Mouse (Mus musculus) stomach, postnatal 0 days (tissue): ENCODE measurements around the gene Tigd4. TPM values are rescaled to one million over a fixed set of nuclear protein-coding genes. Genes with fewer than 3 reads are reported as not detected.

Source experiments
- ATAC-seq: fragments of 200-750 bp; cut with Nextera tagmentation; 2 replicates; pipeline ENCODE4 v1.8.0; 2017; ENCODE audit not compliant: low FRiP score, low TSS enrichment
- DNase-seq: peaks from one replicate; pipeline ENCODE4 v3.0.0-alpha.2; 2016; ENCODE audit warnings: low spot score
- H3K27ac ChIP-seq: fragments of 300-500 bp; sonication (generic); replicated peaks from 2 replicates; pipeline ENCODE4 v1.5.1; 2014; ENCODE audit warnings: mild to moderate bottlenecking, control low read depth
- H3K27me3 ChIP-seq: fragments of 300-500 bp; sonication (generic); 2 replicates; pipeline ENCODE4 v1.6.1; 2014; ENCODE audit warnings: low read length; ENCODE audit not compliant: control insufficient read depth, insufficient read depth
- H3K36me3 ChIP-seq: fragments of 300-500 bp; sonication (generic); 2 replicates; pipeline ENCODE4 v1.6.1; 2014; ENCODE audit warnings: low read length, mixed read lengths; ENCODE audit not compliant: control insufficient read depth, insufficient read depth
- H3K4me1 ChIP-seq: fragments of 300-500 bp; sonication (generic); replicated peaks from 2 replicates; pipeline ENCODE4 v1.6.1; 2014; ENCODE audit warnings: antibody characterized with exemption; ENCODE audit not compliant: control insufficient read depth, insufficient read depth
- H3K4me2 ChIP-seq: fragments of 300-500 bp; sonication (generic); replicated peaks from 2 replicates; pipeline ENCODE4 v1.6.1; 2014; ENCODE audit warnings: low read depth, mild to moderate bottlenecking, control low read depth, moderate library complexity
- H3K4me3 ChIP-seq: fragments of 300-500 bp; sonication (generic); 2 replicates; pipeline ENCODE4 v1.5.1; 2014; ENCODE audit warnings: low read depth, low read length, control low read depth
- H3K9ac ChIP-seq: fragments of 300-500 bp; sonication (generic); 2 replicates; pipeline ENCODE4 v1.6.1; 2014; ENCODE audit warnings: mild to moderate bottlenecking, low read length, control low read depth, mixed read lengths
- H3K9me3 ChIP-seq: fragments of 300-500 bp; sonication (generic); 2 replicates; pipeline ENCODE4 v1.6.1; 2016; ENCODE audit warnings: low read length; ENCODE audit not compliant: control insufficient read depth
- CTCF ChIP-seq: IDR thresholded peaks from 2 replicates; pipeline ENCODE4 v1.5.1; 2016; ENCODE audit warnings: antibody characterized with exemption, low read depth, mild to moderate bottlenecking, moderate library complexity
- EP300 ChIP-seq: optimal IDR thresholded peaks from 2 replicates; pipeline ENCODE3; 2016; ENCODE audit warnings: antibody characterized with exemption
- WGBS: fragments of 180-500 bp; shearing (Covaris S2); extraction: QIAGEN DNeasy Blood & Tissue Kit; methylation state at CpG from one replicate; pipeline ENCODE4 v1.1.7; 2014; 5-methylcytosine and 5-hydroxymethylcytosine counted together
- polyA plus RNA-seq: library from polyadenylated mRNA; unstranded; fragments of >200 nt; fragmentation: Nextera tagmentation; extraction: Ambion mirVana; gene quantifications from 2 replicates; pipeline ENCODE4 v1.2.1, GENCODE M21; 2015

The Tigd4 gene
- polyA plus RNA-seq, 1 experiment from 2014 or later, result 0.15 TPM

DNA sequence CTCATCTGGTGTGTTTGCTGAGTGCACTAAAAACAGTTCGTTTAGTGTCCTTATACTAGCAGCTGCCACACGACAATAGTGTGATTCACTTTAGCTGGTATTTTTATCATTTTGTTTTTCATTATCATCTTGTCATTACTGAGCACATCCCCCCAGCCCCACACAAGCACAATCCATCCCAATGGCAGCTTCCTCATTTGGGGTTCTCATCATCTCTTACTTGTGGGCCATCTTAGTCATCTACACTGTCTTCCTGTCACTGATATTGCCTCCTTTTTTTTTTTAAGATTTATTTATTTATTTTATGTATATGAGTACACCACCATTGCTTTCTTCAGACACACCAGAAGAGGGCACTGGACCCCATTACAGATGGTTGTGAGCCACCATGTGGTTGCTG is 25.3 kb downstream of the Tigd4 start:
- no peak for DNase-seq
- WGBS, result 90% methylated on average over 2 of the region's 2 CpGs

GRCm38 (mm10) chr3:84619056-84619455 is 25.7 kb downstream of the Tigd4 start:
- TF ChIP-seq CTCF, result no peak
- TF ChIP-seq EP300, result no peak
- 68% methylated on average over 7 of the region's 7 CpGs for WGBS
- H3K9me3 ChIP-seq, result no peaks in the 10 kb centered on the region
- peak overlapping the region; percentile 49; the same call in 1 of the 2 replicates for H3K27ac ChIP-seq
- ATAC-seq (peak; percentile 92), DNase-seq (peak; percentile 57)
- H3K4me2 ChIP-seq, result no peak overlapping the region
- no peak overlapping the region for H3K4me3 ChIP-seq
- no peaks in the 10 kb centered on the region for H3K4me1 ChIP-seq
- no peak overlapping the region for H3K9ac ChIP-seq
- no peaks in the 10 kb centered on the region for H3K36me3 ChIP-seq
- H3K27me3 ChIP-seq, result no peaks in the 10 kb centered on the region

More for the DNA sequence above, 25.3 kb downstream of the Tigd4 start:
- Histone ChIP-seq H3K27ac (peak overlapping the region; percentile 49; the same call in 1 of the 2 replicates), H3K4me3 (no peak overlapping the region), H3K36me3 (no peaks in the 10 kb centered on the region), H3K4me2 (no peak overlapping the region), H3K27me3 (no peaks in the 10 kb centered on the region), H3K4me1 (no peaks in the 10 kb centered on the region), H3K9ac (no peak overlapping the region), H3K9me3 (no peaks in the 10 kb centered on the region)
- ATAC-seq, result no peak
- TF ChIP-seq CTCF, result 0 out of 2 replicates have a peak, but pooled peaks have one; percentile 16
- no peak for TF ChIP-seq EP300

GRCm38 (mm10) chr3:84619725-84620124 is 26.4 kb downstream of the Tigd4 start:
- peak; percentile 59 for ATAC-seq
- WGBS, result 61% methylated on average over 6 of the region's 6 CpGs

GRCm38 (mm10) chr3:84622026-84622425 is 28.7 kb downstream of the Tigd4 start:
- Histone ChIP-seq H3K27me3 (no peaks in the 10 kb centered on the region), H3K9me3 (no peaks in the 10 kb centered on the region), H3K9ac (no peak overlapping the region), H3K4me2 (no peak overlapping the region), H3K4me3 (no peak overlapping the region), H3K4me1 (no peaks in the 10 kb centered on the region), H3K27ac (no peak overlapping the region), H3K36me3 (no peaks in the 10 kb centered on the region)
- DNase-seq (no peak), ATAC-seq (no peak)
- WGBS, result 42% methylated on average over 3 of the region's 3 CpGs
- no peak for TF ChIP-seq CTCF
- TF ChIP-seq EP300, result no peak

More at GRCm38 (mm10) chr3:84619725-84620124, 26.4 kb downstream of the Tigd4 start:
- Histone ChIP-seq H3K4me2 (no peak overlapping the region), H3K4me1 (no peaks in the 10 kb centered on the region), H3K36me3 (no peaks in the 10 kb centered on the region), H3K9ac (no peak overlapping the region), H3K27me3 (no peaks in the 10 kb centered on the region), H3K9me3 (no peaks in the 10 kb centered on the region), H3K4me3 (no peak overlapping the region), H3K27ac (0 out of 2 replicates have a peak overlapping the region, but pooled peaks have one; percentile 49)
- DNase-seq, result no peak
- TF ChIP-seq CTCF (no peak), EP300 (no peak)

DNA sequence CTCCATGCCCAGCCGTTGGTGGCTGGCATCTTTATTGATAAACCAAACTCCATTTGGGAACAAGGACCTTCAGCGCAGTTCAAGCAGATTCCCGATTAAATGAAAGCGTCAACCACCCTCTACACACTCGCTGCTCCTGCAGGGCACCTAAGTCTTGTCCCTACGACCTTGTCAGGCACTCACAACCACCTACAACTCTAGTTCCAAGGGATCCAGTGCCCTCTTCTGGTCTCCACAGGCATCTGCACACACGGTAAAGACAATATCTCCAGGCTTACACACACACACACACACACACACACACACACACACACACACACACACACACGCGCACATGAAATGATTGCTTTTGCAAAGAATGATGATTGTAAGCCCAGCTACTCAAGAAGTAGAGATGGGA is 38.2 kb downstream of the Tigd4 start:
- no peaks in the 10 kb centered on the region for H3K9me3 ChIP-seq
- ATAC-seq (no peak), DNase-seq (no peak)
- H3K4me3 ChIP-seq, result no peak overlapping the region
- no peak overlapping the region for H3K27ac ChIP-seq
- TF ChIP-seq EP300 (no peak), CTCF (no peak)
- WGBS, result 98% methylated on average over 9 of the region's 9 CpGs
- no peaks in the 10 kb centered on the region for H3K27me3 ChIP-seq
- H3K4me1 ChIP-seq, result no peaks in the 10 kb centered on the region
- H3K36me3 ChIP-seq, result no peaks in the 10 kb centered on the region
- H3K9ac ChIP-seq, result no peak overlapping the region
- no peak overlapping the region for H3K4me2 ChIP-seq

DNA sequence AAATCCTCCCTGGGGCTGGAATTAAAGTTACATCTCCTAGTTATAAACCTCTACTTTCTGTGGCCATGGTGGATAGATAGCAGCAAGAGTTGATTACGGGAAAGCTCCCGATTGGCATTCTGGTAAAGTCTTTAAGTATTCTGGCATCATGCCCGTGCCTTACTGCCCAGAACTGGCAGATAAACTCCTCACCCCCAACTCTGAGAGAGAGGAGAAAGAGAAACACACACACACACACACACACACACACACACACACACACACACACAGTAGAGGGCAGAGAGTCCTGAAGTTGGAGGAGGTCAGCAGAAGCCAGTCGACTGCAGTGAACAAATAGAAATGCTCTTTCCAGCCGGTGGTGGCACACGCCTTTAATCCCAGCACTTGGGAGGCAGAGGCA is 43.7 kb downstream of the Tigd4 start:
- Histone ChIP-seq H3K4me1 (no peaks in the 10 kb centered on the region), H3K4me3 (no peak overlapping the region), H3K9me3 (no peaks in the 10 kb centered on the region), H3K36me3 (no peaks in the 10 kb centered on the region), H3K9ac (no peak overlapping the region), H3K4me2 (no peak overlapping the region), H3K27me3 (no peaks in the 10 kb centered on the region), H3K27ac (no peak overlapping the region)
- no peak for TF ChIP-seq CTCF
- no peak for TF ChIP-seq EP300
- DNase-seq, result peak; percentile 58
- 58% methylated on average over 6 of the region's 6 CpGs for WGBS
- ATAC-seq, result 0 out of 2 replicates have a peak, but pooled peaks have one; percentile 30
